Mouse (Mus musculus): ENCODE measurements at regions not wholly inside any gene's neighbourhood (a gene's known extent, or its start where the extent isn't known, plus 50 kb on each side); places are given as distances from the start of the nearest gene placed in this dataset.

DNA sequence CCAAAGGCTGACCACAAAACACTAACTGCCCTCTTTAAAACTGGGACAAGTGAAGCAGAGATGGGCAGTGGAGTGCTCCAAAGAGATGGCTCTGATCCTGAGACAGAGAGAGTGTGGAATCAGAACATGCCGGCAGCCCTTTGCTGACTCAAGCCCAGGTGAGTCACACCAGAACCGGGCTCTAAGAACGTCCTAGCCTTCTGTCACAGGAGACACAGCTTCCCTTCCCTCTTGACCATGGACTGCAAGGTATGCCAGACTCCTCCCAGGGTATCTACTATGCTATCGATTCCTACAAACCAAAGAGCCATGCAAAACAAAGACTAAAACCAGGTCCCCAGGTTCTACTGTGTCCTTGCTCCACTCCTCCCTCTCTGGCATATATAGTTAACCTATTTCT, 98.0 kb downstream of the Dhx15 start:
- no peak overlapping the region for H3K4me2 ChIP-seq (ENCODE audit: low read length)
- H3K4me3 ChIP-seq (replicated peaks; ENCODE audit: low read depth, low read length): no peak overlapping the region
- H3K36me3 ChIP-seq (ENCODE audit: insufficient read depth, low read length): no peaks in the 10 kb centered on the region
- H3K27ac ChIP-seq: no peak overlapping the region
- no peak overlapping the region for H3K9ac ChIP-seq (ENCODE audit: low read depth, low read length)
- no peaks in the 10 kb centered on the region for H3K9me3 ChIP-seq (replicated peaks; ENCODE audit: low read length)
- H3K27me3 ChIP-seq (ENCODE audit: insufficient read depth, low read length): no peaks in the 10 kb centered on the region
- no peak for ATAC-seq (replicated peaks; ENCODE audit: low FRiP score, low read depth)
- DNase-seq (ENCODE audit: low spot score): no peak
- TF ChIP-seq CTCF (IDR thresholded peaks at IDR 0.05; ENCODE audit: low read depth): no peak
- WGBS: 92% methylated on average over 4 of the region's 4 CpGs
- no peaks in the 10 kb centered on the region for H3K4me1 ChIP-seq (replicated peaks; ENCODE audit: insufficient read depth, low read length)

- 84% methylated on average over 10 of the region's 10 CpGs for WGBS
- Histone ChIP-seq H3K9ac (ENCODE audit: low read depth, low read length) (no peak overlapping the region), H3K27me3 (ENCODE audit: insufficient read depth, low read length) (no peaks in the 10 kb centered on the region), H3K9me3 (replicated peaks; ENCODE audit: low read length) (no peaks in the 10 kb centered on the region), H3K4me1 (replicated peaks; ENCODE audit: insufficient read depth, low read length) (no peaks in the 10 kb centered on the region), H3K4me3 (replicated peaks; ENCODE audit: low read depth, low read length) (no peak overlapping the region), H3K4me2 (ENCODE audit: low read length) (no peak overlapping the region), H3K27ac (no peak overlapping the region), H3K36me3 (ENCODE audit: insufficient read depth, low read length) (no peaks in the 10 kb centered on the region)
- ATAC-seq (replicated peaks; ENCODE audit: low FRiP score, low read depth): no peak
- no peak for DNase-seq (ENCODE audit: low spot score)
- TF ChIP-seq CTCF (IDR thresholded peaks at IDR 0.05; ENCODE audit: low read depth): no peak
Observed at GRCm38 (mm10) chr5:52088131-52088530, 102.2 kb downstream of the Dhx15 start.

GRCm38 (mm10) chr5:52086766-52087429, 103.4 kb downstream of the Dhx15 start:
- H3K4me2 ChIP-seq (ENCODE audit: low read length): no peak overlapping the region
- 42% methylated on average over 7 of the region's 7 CpGs for WGBS
- H3K27me3 ChIP-seq (ENCODE audit: insufficient read depth, low read length): no peaks in the 10 kb centered on the region
- ATAC-seq (replicated peaks; ENCODE audit: low FRiP score, low read depth) (no peak), DNase-seq (ENCODE audit: low spot score) (no peak)
- no peak overlapping the region for H3K27ac ChIP-seq
- no peak for TF ChIP-seq CTCF (IDR thresholded peaks at IDR 0.05; ENCODE audit: low read depth)
- H3K36me3 ChIP-seq (ENCODE audit: insufficient read depth, low read length): no peaks in the 10 kb centered on the region
- H3K9ac ChIP-seq (ENCODE audit: low read depth, low read length): no peak overlapping the region
- no peaks in the 10 kb centered on the region for H3K4me1 ChIP-seq (replicated peaks; ENCODE audit: insufficient read depth, low read length)
- no peaks in the 10 kb centered on the region for H3K9me3 ChIP-seq (replicated peaks; ENCODE audit: low read length)
- no peak overlapping the region for H3K4me3 ChIP-seq (replicated peaks; ENCODE audit: low read depth, low read length)

GRCm38 (mm10) chr5:52080268-52080667, 110.0 kb downstream of the Dhx15 start:
- DNase-seq (ENCODE audit: low spot score) (no peak), ATAC-seq (replicated peaks; ENCODE audit: low FRiP score, low read depth) (no peak)
- Histone ChIP-seq H3K27ac (no peak overlapping the region), H3K9me3 (replicated peaks; ENCODE audit: low read length) (no peaks in the 10 kb centered on the region), H3K9ac (ENCODE audit: low read depth, low read length) (no peak overlapping the region), H3K36me3 (ENCODE audit: insufficient read depth, low read length) (no peaks in the 10 kb centered on the region), H3K4me2 (ENCODE audit: low read length) (no peak overlapping the region), H3K4me1 (replicated peaks; ENCODE audit: insufficient read depth, low read length) (no peaks in the 10 kb centered on the region), H3K27me3 (ENCODE audit: insufficient read depth, low read length) (no peaks in the 10 kb centered on the region), H3K4me3 (replicated peaks; ENCODE audit: low read depth, low read length) (no peak overlapping the region)
- 79% methylated on average over 4 of the region's 4 CpGs for WGBS
- TF ChIP-seq CTCF (IDR thresholded peaks at IDR 0.05; ENCODE audit: low read depth): no peak

GRCm38 (mm10) chr5:52077696-52078095, 112.6 kb downstream of the Dhx15 start:
- H3K9me3 ChIP-seq (replicated peaks; ENCODE audit: low read length): no peaks in the 10 kb centered on the region
- H3K9ac ChIP-seq (ENCODE audit: low read depth, low read length): no peak overlapping the region
- 82% methylated on average over 3 of the region's 3 CpGs for WGBS
- no peak overlapping the region for H3K4me2 ChIP-seq (ENCODE audit: low read length)
- no peaks in the 10 kb centered on the region for H3K4me1 ChIP-seq (replicated peaks; ENCODE audit: insufficient read depth, low read length)
- no peaks in the 10 kb centered on the region for H3K27me3 ChIP-seq (ENCODE audit: insufficient read depth, low read length)
- ATAC-seq (replicated peaks; ENCODE audit: low FRiP score, low read depth) (no peak), DNase-seq (ENCODE audit: low spot score) (no peak)
- TF ChIP-seq CTCF (IDR thresholded peaks at IDR 0.05; ENCODE audit: low read depth): no peak
- H3K36me3 ChIP-seq (ENCODE audit: insufficient read depth, low read length): no peaks in the 10 kb centered on the region
- no peak overlapping the region for H3K4me3 ChIP-seq (replicated peaks; ENCODE audit: low read depth, low read length)
- no peak overlapping the region for H3K27ac ChIP-seq

GRCm38 (mm10) chr5:52075096-52075495, 115.2 kb downstream of the Dhx15 start:
- Histone ChIP-seq H3K27me3 (ENCODE audit: insufficient read depth, low read length) (no peaks in the 10 kb centered on the region), H3K9me3 (replicated peaks; ENCODE audit: low read length) (no peaks in the 10 kb centered on the region), H3K9ac (ENCODE audit: low read depth, low read length) (no peak overlapping the region), H3K4me3 (replicated peaks; ENCODE audit: low read depth, low read length) (no peak overlapping the region), H3K36me3 (ENCODE audit: insufficient read depth, low read length) (no peaks in the 10 kb centered on the region), H3K27ac (no peak overlapping the region), H3K4me2 (ENCODE audit: low read length) (no peak overlapping the region), H3K4me1 (replicated peaks; ENCODE audit: insufficient read depth, low read length) (no peaks in the 10 kb centered on the region)
- no peak for ATAC-seq (replicated peaks; ENCODE audit: low FRiP score, low read depth)
- no peak for DNase-seq (ENCODE audit: low spot score)
- TF ChIP-seq CTCF (IDR thresholded peaks at IDR 0.05; ENCODE audit: low read depth): no peak
- 81% methylated on average over 2 of the region's 2 CpGs for WGBS

Measured in kidney, postnatal 0 days (tissue).